Mouse (Mus musculus): Measurements from ENCODE around the gene Lrrc20. TPM values are rescaled to one million over a fixed set of nuclear protein-coding genes. Genes with fewer than 3 reads are reported as not detected.

The Lrrc20 gene
- polyA plus RNA-seq, 1 experiment from 2014 or later: 5.3 TPM

GRCm38 (mm10) chr10:61479927-61480326, 4.3 kb downstream of the Lrrc20 start:
- no peak for ATAC-seq (ENCODE audit: insufficient number of reproducible peaks, insufficient read depth, low FRiP score, low read depth)
- Histone ChIP-seq H3K9me3 (ENCODE audit: control insufficient read depth, low read depth, low read length) (no peaks in the 10 kb centered on the region), H3K27me3 (ENCODE audit: control insufficient read depth, insufficient read depth, low read length) (no peaks in the 10 kb centered on the region), H3K4me2 (replicated peaks; ENCODE audit: low read depth, low read length) (no peak overlapping the region), H3K27ac (ENCODE audit: low read length) (no peak overlapping the region), H3K36me3 (ENCODE audit: control insufficient read depth, insufficient read depth, low read length) (no peaks in the 10 kb centered on the region), H3K4me1 (ENCODE audit: control insufficient read depth, insufficient read depth, low read length) (no peaks in the 10 kb centered on the region), H3K4me3 (ENCODE audit: low read depth, low read length) (no peak overlapping the region), H3K9ac (replicated peaks; ENCODE audit: low read depth, low read length) (no peak overlapping the region)
- 95% methylated on average over 4 of the region's 4 CpGs for WGBS

GRCm38 (mm10) chr10:61480488-61480887, 4.9 kb downstream of the Lrrc20 start:
- no peak for ATAC-seq (ENCODE audit: insufficient number of reproducible peaks, insufficient read depth, low FRiP score, low read depth)
- no peak overlapping the region for H3K4me2 ChIP-seq (replicated peaks; ENCODE audit: low read depth, low read length)
- H3K27ac ChIP-seq (ENCODE audit: low read length): no peak overlapping the region
- WGBS: 66% methylated on average over 1 of the region's 1 CpGs
- no peak overlapping the region for H3K4me3 ChIP-seq (ENCODE audit: low read depth, low read length)
- H3K9ac ChIP-seq (replicated peaks; ENCODE audit: low read depth, low read length): no peak overlapping the region
- no peaks in the 10 kb centered on the region for H3K4me1 ChIP-seq (ENCODE audit: control insufficient read depth, insufficient read depth, low read length)
- H3K27me3 ChIP-seq (ENCODE audit: control insufficient read depth, insufficient read depth, low read length): no peaks in the 10 kb centered on the region
- no peaks in the 10 kb centered on the region for H3K9me3 ChIP-seq (ENCODE audit: control insufficient read depth, low read depth, low read length)
- no peaks in the 10 kb centered on the region for H3K36me3 ChIP-seq (ENCODE audit: control insufficient read depth, insufficient read depth, low read length)

- H3K36me3 ChIP-seq (ENCODE audit: control insufficient read depth, insufficient read depth, low read length): no peaks in the 10 kb centered on the region
- no peaks in the 10 kb centered on the region for H3K9me3 ChIP-seq (ENCODE audit: control insufficient read depth, low read depth, low read length)
- H3K4me3 ChIP-seq (ENCODE audit: low read depth, low read length): no peak overlapping the region
- no peaks in the 10 kb centered on the region for H3K27me3 ChIP-seq (ENCODE audit: control insufficient read depth, insufficient read depth, low read length)
- no peak overlapping the region for H3K4me2 ChIP-seq (replicated peaks; ENCODE audit: low read depth, low read length)
- 91% methylated on average over 7 of the region's 7 CpGs for WGBS
- no peaks in the 10 kb centered on the region for H3K4me1 ChIP-seq (ENCODE audit: control insufficient read depth, insufficient read depth, low read length)
- H3K9ac ChIP-seq (replicated peaks; ENCODE audit: low read depth, low read length): no peak overlapping the region
- ATAC-seq (ENCODE audit: insufficient number of reproducible peaks, insufficient read depth, low FRiP score, low read depth): no peak
- H3K27ac ChIP-seq (ENCODE audit: low read length): no peak overlapping the region
Observed at GRCm38 (mm10) chr10:61482771-61483170, 7.2 kb downstream of the Lrrc20 start.

- H3K9ac ChIP-seq (replicated peaks; ENCODE audit: low read depth, low read length): no peak overlapping the region
- H3K4me3 ChIP-seq (ENCODE audit: low read depth, low read length): no peak overlapping the region
- H3K27me3 ChIP-seq (ENCODE audit: control insufficient read depth, insufficient read depth, low read length): no peaks in the 10 kb centered on the region
- H3K4me1 ChIP-seq (ENCODE audit: control insufficient read depth, insufficient read depth, low read length): no peaks in the 10 kb centered on the region
- 73% methylated on average over 11 of the region's 11 CpGs for WGBS
- no peak overlapping the region for H3K27ac ChIP-seq (ENCODE audit: low read length)
- no peaks in the 10 kb centered on the region for H3K36me3 ChIP-seq (ENCODE audit: control insufficient read depth, insufficient read depth, low read length)
- H3K4me2 ChIP-seq (replicated peaks; ENCODE audit: low read depth, low read length): no peak overlapping the region
- H3K9me3 ChIP-seq (ENCODE audit: control insufficient read depth, low read depth, low read length): no peaks in the 10 kb centered on the region
- no peak for ATAC-seq (ENCODE audit: insufficient number of reproducible peaks, insufficient read depth, low FRiP score, low read depth)
Observed at GRCm38 (mm10) chr10:61484801-61485200, 9.2 kb downstream of the Lrrc20 start.

GRCm38 (mm10) chr10:61486551-61487339, 11.1 kb downstream of the Lrrc20 start:
- no peak overlapping the region for H3K27ac ChIP-seq (ENCODE audit: low read length)
- WGBS: 83% methylated on average over 8 of the region's 8 CpGs
- H3K4me1 ChIP-seq (ENCODE audit: control insufficient read depth, insufficient read depth, low read length): no peaks in the 10 kb centered on the region
- no peak overlapping the region for H3K4me2 ChIP-seq (replicated peaks; ENCODE audit: low read depth, low read length)
- no peaks in the 10 kb centered on the region for H3K36me3 ChIP-seq (ENCODE audit: control insufficient read depth, insufficient read depth, low read length)
- H3K9me3 ChIP-seq (ENCODE audit: control insufficient read depth, low read depth, low read length): no peaks in the 10 kb centered on the region
- no peak overlapping the region for H3K9ac ChIP-seq (replicated peaks; ENCODE audit: low read depth, low read length)
- no peaks in the 10 kb centered on the region for H3K27me3 ChIP-seq (ENCODE audit: control insufficient read depth, insufficient read depth, low read length)
- no peak overlapping the region for H3K4me3 ChIP-seq (ENCODE audit: low read depth, low read length)
- no peak for ATAC-seq (ENCODE audit: insufficient number of reproducible peaks, insufficient read depth, low FRiP score, low read depth)

GRCm38 (mm10) chr10:61488522-61489110, 13.0 kb downstream of the Lrrc20 start:
- Histone ChIP-seq H3K4me3 (ENCODE audit: low read depth, low read length) (no peak overlapping the region), H3K27me3 (ENCODE audit: control insufficient read depth, insufficient read depth, low read length) (no peaks in the 10 kb centered on the region), H3K4me2 (replicated peaks; ENCODE audit: low read depth, low read length) (no peak overlapping the region), H3K27ac (ENCODE audit: low read length) (no peak overlapping the region), H3K9me3 (ENCODE audit: control insufficient read depth, low read depth, low read length) (no peaks in the 10 kb centered on the region), H3K9ac (replicated peaks; ENCODE audit: low read depth, low read length) (no peak overlapping the region), H3K36me3 (ENCODE audit: control insufficient read depth, insufficient read depth, low read length) (no peaks in the 10 kb centered on the region), H3K4me1 (ENCODE audit: control insufficient read depth, insufficient read depth, low read length) (no peaks in the 10 kb centered on the region)
- no peak for ATAC-seq (ENCODE audit: insufficient number of reproducible peaks, insufficient read depth, low FRiP score, low read depth)
- 76% methylated on average over 6 of the region's 6 CpGs for WGBS

- Histone ChIP-seq H3K27ac (ENCODE audit: low read length) (no peak overlapping the region), H3K36me3 (ENCODE audit: control insufficient read depth, insufficient read depth, low read length) (no peaks in the 10 kb centered on the region), H3K4me1 (ENCODE audit: control insufficient read depth, insufficient read depth, low read length) (peaks cover 14% of the 10 kb centered on the region), H3K4me3 (ENCODE audit: low read depth, low read length) (no peak overlapping the region), H3K9ac (replicated peaks; ENCODE audit: low read depth, low read length) (no peak overlapping the region), H3K9me3 (ENCODE audit: control insufficient read depth, low read depth, low read length) (no peaks in the 10 kb centered on the region), H3K4me2 (replicated peaks; ENCODE audit: low read depth, low read length) (no peak overlapping the region), H3K27me3 (ENCODE audit: control insufficient read depth, insufficient read depth, low read length) (no peaks in the 10 kb centered on the region)
- WGBS: 33% methylated on average over 8 of the region's 8 CpGs
- no peak; the same call in 1 of the 2 replicates for ATAC-seq (ENCODE audit: insufficient number of reproducible peaks, insufficient read depth, low FRiP score, low read depth)
Observed at GRCm38 (mm10) chr10:61491573-61491972, 16.0 kb downstream of the Lrrc20 start.

- H3K4me2 ChIP-seq (replicated peaks; ENCODE audit: low read depth, low read length): no peak overlapping the region
- no peak overlapping the region for H3K9ac ChIP-seq (replicated peaks; ENCODE audit: low read depth, low read length)
- H3K27me3 ChIP-seq (ENCODE audit: control insufficient read depth, insufficient read depth, low read length): no peaks in the 10 kb centered on the region
- no peak overlapping the region for H3K27ac ChIP-seq (ENCODE audit: low read length)
- ATAC-seq (ENCODE audit: insufficient number of reproducible peaks, insufficient read depth, low FRiP score, low read depth): peak; percentile 72
- no peaks in the 10 kb centered on the region for H3K36me3 ChIP-seq (ENCODE audit: control insufficient read depth, insufficient read depth, low read length)
- no peaks in the 10 kb centered on the region for H3K9me3 ChIP-seq (ENCODE audit: control insufficient read depth, low read depth, low read length)
- 12% methylated on average over 11 of the region's 11 CpGs for WGBS
- peaks cover 14% of the 10 kb centered on the region for H3K4me1 ChIP-seq (ENCODE audit: control insufficient read depth, insufficient read depth, low read length)
- no peak overlapping the region for H3K4me3 ChIP-seq (ENCODE audit: low read depth, low read length)
Observed at GRCm38 (mm10) chr10:61492040-61492439, 16.4 kb downstream of the Lrrc20 start.

Measured in stomach, embryonic 14.5 days (tissue).